Mouse (Mus musculus): ENCODE measurements at regions not wholly inside any gene's neighbourhood (a gene's known extent, or its start where the extent isn't known, plus 50 kb on each side); places are given as distances from the start of the nearest gene placed in this dataset.

- TF ChIP-seq CTCF (IDR thresholded peaks at IDR 0.05; ENCODE audit: extremely low read depth, insufficient read depth, insufficient read length, insufficient replicate concordance) = no peak
- TF ChIP-seq POLR2A (IDR thresholded peaks at IDR 0.05; ENCODE audit: low read depth, low read length) = no peak
Measured at GRCm38 (mm10) chr17:83081729-83082128, 133.4 kb upstream of the Pkdcc start.

Measured in spleen, adult 2 months (tissue).